Mouse (Mus musculus): Measurements from ENCODE around the gene Slc17a7. TPM values are rescaled to one million over a fixed set of nuclear protein-coding genes. Genes with fewer than 3 reads are reported as not detected.
A peak's percentile ranks its signal among the peaks of the same experiment; 100 is the strongest.

Gene Slc17a7
- polyA plus RNA-seq, 1 experiment from 2014 or later = 0.71 TPM

- no peak overlapping the region for H3K4me3 ChIP-seq
- H3K36me3 ChIP-seq = peaks cover 12% of the 10 kb centered on the region
- no peak for DNase-seq (ENCODE audit: low spot score)
- H3K4me1 ChIP-seq (replicated peaks) = peaks cover 29% of the 10 kb centered on the region
- H3K9me3 ChIP-seq = no peaks in the 10 kb centered on the region
- no peak overlapping the region for H3K27ac ChIP-seq
- WGBS = 81% methylated on average over 12 of the region's 12 CpGs
- H3K27me3 ChIP-seq (ENCODE audit: insufficient read depth, poor library complexity, severe bottlenecking) = peaks cover 40% of the 10 kb centered on the region
These were observed 26.4 kb upstream of the Slc17a7 start for GRCm38 (mm10) chr7:45137171-45138006.

- Histone ChIP-seq H3K27ac (no peak overlapping the region), H3K27me3 (ENCODE audit: insufficient read depth, poor library complexity, severe bottlenecking) (peaks cover 40% of the 10 kb centered on the region), H3K4me1 (replicated peaks) (peaks cover 29% of the 10 kb centered on the region), H3K4me3 (no peak overlapping the region), H3K36me3 (peaks cover 22% of the 10 kb centered on the region), H3K9me3 (no peaks in the 10 kb centered on the region)
- no peak for DNase-seq (ENCODE audit: low spot score)
- 86% methylated on average over 1 of the region's 1 CpGs for WGBS
These were observed 25.3 kb upstream of the Slc17a7 start for GRCm38 (mm10) chr7:45138403-45138802.

- no peak for DNase-seq (ENCODE audit: low spot score)
- no peak overlapping the region for H3K27ac ChIP-seq
- WGBS = 88% methylated on average over 8 of the region's 8 CpGs
These were observed 23.6 kb upstream of the Slc17a7 start for GRCm38 (mm10) chr7:45139904-45140723.

GRCm38 (mm10) chr7:45141319-45141718 lies 22.4 kb upstream of the Slc17a7 start:
- H3K36me3 ChIP-seq = peaks cover 51% of the 10 kb centered on the region
- peaks cover 14% of the 10 kb centered on the region for H3K27me3 ChIP-seq (ENCODE audit: insufficient read depth, poor library complexity, severe bottlenecking)
- H3K4me3 ChIP-seq = no peak overlapping the region
- peaks cover 7% of the 10 kb centered on the region for H3K4me1 ChIP-seq (replicated peaks)
- DNase-seq (ENCODE audit: low spot score) = no peak
- no peaks in the 10 kb centered on the region for H3K9me3 ChIP-seq
- no peak overlapping the region for H3K27ac ChIP-seq
- WGBS = 89% methylated on average over 3 of the region's 3 CpGs

More at GRCm38 (mm10) chr7:45139904-45140723, 23.6 kb upstream of the Slc17a7 start:
- Histone ChIP-seq H3K9me3 (no peaks in the 10 kb centered on the region), H3K4me3 (no peak overlapping the region), H3K4me1 (replicated peaks) (peaks cover 16% of the 10 kb centered on the region), H3K36me3 (peaks cover 39% of the 10 kb centered on the region), H3K27me3 (ENCODE audit: insufficient read depth, poor library complexity, severe bottlenecking) (peaks cover 25% of the 10 kb centered on the region)

- no peak overlapping the region for H3K27ac ChIP-seq
- no peaks in the 10 kb centered on the region for H3K9me3 ChIP-seq
- H3K36me3 ChIP-seq = peaks cover 57% of the 10 kb centered on the region
- H3K4me1 ChIP-seq (replicated peaks) = peaks cover 5% of the 10 kb centered on the region; the same call in 1 of the 2 replicates
- 92% methylated on average over 5 of the region's 5 CpGs for WGBS
- H3K27me3 ChIP-seq (ENCODE audit: insufficient read depth, poor library complexity, severe bottlenecking) = peaks cover 13% of the 10 kb centered on the region
- H3K4me3 ChIP-seq = no peak overlapping the region
- DNase-seq (ENCODE audit: low spot score) = no peak
These were observed 21.8 kb upstream of the Slc17a7 start for GRCm38 (mm10) chr7:45141914-45142313.

DNA sequence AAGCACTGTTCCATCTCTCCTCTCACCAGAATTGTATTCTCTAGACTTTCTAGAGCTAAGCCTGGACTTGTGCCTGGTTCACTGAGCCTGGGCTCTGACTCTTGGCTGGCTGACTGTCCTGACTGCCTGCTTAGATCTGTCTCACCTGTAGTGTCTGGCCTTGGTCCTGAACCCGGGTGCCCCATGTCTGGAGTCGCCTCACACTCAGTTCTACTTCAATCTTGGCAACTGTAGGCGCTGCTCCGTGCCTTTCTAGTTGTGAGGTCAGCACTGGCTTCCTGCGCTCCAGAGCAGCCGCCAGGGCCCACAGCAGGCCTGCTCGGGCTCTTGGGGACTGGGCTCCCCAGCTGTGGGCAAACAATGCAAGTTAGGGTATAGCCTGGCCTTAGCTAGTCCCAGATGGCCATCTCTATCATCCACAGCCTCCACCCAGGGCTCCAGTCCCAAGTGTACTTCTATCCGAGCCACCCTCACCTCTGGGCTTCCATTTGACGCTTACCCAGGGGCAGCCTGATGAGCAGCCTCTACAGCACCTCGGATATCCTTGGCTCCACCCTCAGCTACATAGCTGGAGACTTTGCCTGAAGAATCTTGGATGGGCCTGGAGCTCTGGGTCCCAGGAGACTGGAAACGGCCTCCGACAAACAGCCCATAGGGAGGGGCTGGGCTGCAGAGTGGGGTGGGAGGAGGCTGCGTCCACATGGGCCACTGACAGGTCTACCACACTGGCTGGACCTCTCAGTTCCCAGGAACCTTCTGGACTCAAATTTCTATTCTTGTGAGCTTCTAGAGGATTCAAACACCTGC lies 19.2 kb upstream of the Slc17a7 start:
- no peak for DNase-seq (ENCODE audit: low spot score)
- H3K27ac ChIP-seq = no peak overlapping the region
- peaks cover 15% of the 10 kb centered on the region for H3K4me1 ChIP-seq (replicated peaks)
- 87% methylated on average over 13 of the region's 13 CpGs for WGBS
- no peaks in the 10 kb centered on the region for H3K27me3 ChIP-seq (ENCODE audit: insufficient read depth, poor library complexity, severe bottlenecking)
- H3K9me3 ChIP-seq = no peaks in the 10 kb centered on the region
- peaks cover 74% of the 10 kb centered on the region for H3K36me3 ChIP-seq
- no peak overlapping the region for H3K4me3 ChIP-seq

DNA sequence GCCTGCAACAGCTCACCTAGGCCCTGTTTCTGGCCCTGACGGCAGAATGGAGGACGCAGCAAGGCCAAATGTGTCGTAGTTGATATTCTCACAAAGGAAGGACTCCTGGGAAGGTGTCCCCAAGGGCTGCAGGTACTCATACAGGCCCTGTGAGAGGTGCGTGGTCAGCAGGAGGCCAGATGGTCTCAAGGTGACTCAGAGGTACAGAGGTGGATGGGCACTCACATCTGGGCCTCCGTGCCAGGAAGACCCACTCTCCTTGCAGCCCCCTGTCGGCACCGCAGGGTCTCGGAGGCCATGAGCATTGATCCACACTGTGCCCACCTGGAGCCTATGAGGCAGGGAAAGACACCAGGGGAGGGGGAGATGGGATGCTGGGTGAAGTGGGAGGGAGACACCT lies 18.3 kb upstream of the Slc17a7 start:
- H3K9me3 ChIP-seq = no peaks in the 10 kb centered on the region
- peaks cover 20% of the 10 kb centered on the region for H3K4me1 ChIP-seq (replicated peaks)
- 96% methylated on average over 8 of the region's 8 CpGs for WGBS
- no peak for DNase-seq (ENCODE audit: low spot score)
- H3K4me3 ChIP-seq = no peak overlapping the region
- no peaks in the 10 kb centered on the region for H3K27me3 ChIP-seq (ENCODE audit: insufficient read depth, poor library complexity, severe bottlenecking)
- H3K36me3 ChIP-seq = peaks cover 74% of the 10 kb centered on the region
- H3K27ac ChIP-seq = no peak overlapping the region

- Histone ChIP-seq H3K36me3 (peaks cover 64% of the 10 kb centered on the region), H3K27ac (no peak overlapping the region), H3K4me3 (no peak overlapping the region), H3K4me1 (replicated peaks) (peaks cover 30% of the 10 kb centered on the region), H3K9me3 (no peaks in the 10 kb centered on the region), H3K27me3 (ENCODE audit: insufficient read depth, poor library complexity, severe bottlenecking) (no peaks in the 10 kb centered on the region)
- 91% methylated on average over 11 of the region's 11 CpGs for WGBS
- DNase-seq (ENCODE audit: low spot score) = no peak
These were observed 16.5 kb upstream of the Slc17a7 start for GRCm38 (mm10) chr7:45147267-45147666.

GRCm38 (mm10) chr7:45147899-45148298 lies 15.8 kb upstream of the Slc17a7 start:
- no peak overlapping the region for H3K4me3 ChIP-seq
- H3K4me1 ChIP-seq (replicated peaks) = peaks cover 30% of the 10 kb centered on the region
- WGBS = 92% methylated on average over 11 of the region's 11 CpGs
- H3K36me3 ChIP-seq = peaks cover 57% of the 10 kb centered on the region
- H3K9me3 ChIP-seq = no peaks in the 10 kb centered on the region
- no peaks in the 10 kb centered on the region for H3K27me3 ChIP-seq (ENCODE audit: insufficient read depth, poor library complexity, severe bottlenecking)
- H3K27ac ChIP-seq = no peak overlapping the region
- DNase-seq (ENCODE audit: low spot score) = no peak

- DNase-seq (ENCODE audit: low spot score) = no peak
- Histone ChIP-seq H3K36me3 (peaks cover 50% of the 10 kb centered on the region), H3K4me1 (replicated peaks) (peaks cover 34% of the 10 kb centered on the region), H3K9me3 (no peaks in the 10 kb centered on the region), H3K4me3 (no peak overlapping the region), H3K27me3 (ENCODE audit: insufficient read depth, poor library complexity, severe bottlenecking) (no peaks in the 10 kb centered on the region), H3K27ac (no peak overlapping the region)
- 62% methylated on average over 4 of the region's 4 CpGs for WGBS
These were observed 15.1 kb upstream of the Slc17a7 start for GRCm38 (mm10) chr7:45148534-45149098.

DNA sequence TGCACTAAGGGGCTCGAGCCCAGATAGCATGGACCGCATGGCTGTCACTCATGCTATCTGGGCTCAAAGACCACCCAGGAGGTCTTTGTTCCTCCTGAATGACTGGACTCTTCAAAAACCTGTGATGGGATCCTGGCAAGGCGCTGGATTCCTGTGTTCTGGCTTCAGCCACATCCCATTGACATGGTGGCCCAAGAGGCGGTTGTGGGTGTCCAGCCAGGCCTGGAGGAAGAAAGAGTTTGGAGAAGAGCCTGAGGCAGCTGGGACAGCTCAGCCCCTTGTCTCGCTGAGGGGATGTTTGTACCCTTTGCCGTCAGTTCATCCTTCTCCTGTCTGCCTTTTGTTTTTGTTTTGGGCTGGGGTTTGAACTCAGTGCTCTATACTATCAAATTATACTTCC lies 14.2 kb upstream of the Slc17a7 start:
- no peaks in the 10 kb centered on the region for H3K27me3 ChIP-seq (ENCODE audit: insufficient read depth, poor library complexity, severe bottlenecking)
- no peak overlapping the region; the same call in 1 of the 2 replicates for H3K4me3 ChIP-seq
- peaks cover 36% of the 10 kb centered on the region for H3K4me1 ChIP-seq (replicated peaks)
- 26% methylated on average over 6 of the region's 6 CpGs for WGBS
- peaks cover 41% of the 10 kb centered on the region for H3K36me3 ChIP-seq
- H3K9me3 ChIP-seq = no peaks in the 10 kb centered on the region
- H3K27ac ChIP-seq = peak overlapping the region; percentile 71; the same call in 1 of the 2 replicates
- DNase-seq (ENCODE audit: low spot score) = peak; percentile 18

DNA sequence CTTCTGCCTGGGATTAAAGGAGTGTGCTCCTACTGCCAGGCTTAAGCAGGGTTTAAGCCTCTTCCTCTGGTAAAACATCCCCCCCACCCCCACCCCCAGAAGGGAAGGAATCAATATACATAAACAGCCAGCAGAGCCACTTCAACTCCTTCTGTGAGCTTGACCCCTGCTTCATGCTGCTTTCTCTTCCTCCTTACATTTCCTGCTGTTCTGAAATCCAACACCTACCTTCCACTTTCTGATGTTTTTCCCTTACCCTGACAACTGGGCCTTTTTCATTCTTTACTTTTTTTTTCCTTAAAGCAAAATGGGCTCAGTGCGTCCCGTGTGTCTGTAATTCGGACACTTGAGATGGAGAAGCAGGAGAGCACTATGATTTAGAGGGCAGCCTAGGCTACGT lies 13.4 kb upstream of the Slc17a7 start:
- Histone ChIP-seq H3K36me3 (peaks cover 33% of the 10 kb centered on the region), H3K27me3 (ENCODE audit: insufficient read depth, poor library complexity, severe bottlenecking) (no peaks in the 10 kb centered on the region), H3K9me3 (no peaks in the 10 kb centered on the region), H3K27ac (peak overlapping the region; percentile 71), H3K4me3 (no peak overlapping the region), H3K4me1 (replicated peaks) (peaks cover 43% of the 10 kb centered on the region)
- no peak for DNase-seq (ENCODE audit: low spot score)
- 59% methylated on average over 4 of the region's 4 CpGs for WGBS
